In genomic region chr15:80812840-80813239, GRCm38 (mm10) we compare ENCODE assay signal across 17 mouse cellular contexts.
DNase-seq lines count a peak whose midpoint lies in the region; ATAC-seq and TF ChIP-seq lines count a peak whose summit lies in the region.
"Had no signal": no experiment of that assay in that cellular context is flagged by ENCODE, and none has a peak within 500 bp of the region (broad histone marks: within the 10 kb centered on the region; RNA-seq: fewer than 3 reads in every experiment).

No protein-coding gene starts in this region.

- intact Hi-C loops in heart, adult 2 months (cut with DNase I), result no loop called here

- peaks cover 15% of the 10 kb centered on the region for H3K4me1 ChIP-seq in heart, adult 2 months (ENCODE audit: control insufficient read depth, insufficient read depth, low read length)

- no peak for TF ChIP-seq POLR2A in heart, adult 2 months (IDR thresholded peaks at IDR 0.05; ENCODE audit: insufficient read depth, low read depth, low read length)

- TF ChIP-seq CTCF in heart, adult 2 months (IDR thresholded peaks at IDR 0.05), result peak; percentile 21; the same call in 1 of the 2 replicates

- peak; percentile 90 for ATAC-seq in common myeloid progenitor, adult 5-6 weeks (replicated peaks; ENCODE audit: low read depth, poor library complexity, severe bottlenecking)
- peak; percentile 25; the same call in 1 of the 2 replicates for ATAC-seq in megakaryocyte-erythroid progenitor cell, adult 5-6 weeks (replicated peaks; ENCODE audit: low FRiP score, low TSS enrichment, poor library complexity, severe bottlenecking)
- ATAC-seq: midbrain, embryonic 13.5 days had no signal

- H3K36me3 ChIP-seq in heart, adult 2 months (ENCODE audit: control insufficient read depth, insufficient read depth, low read length), result peaks cover 25% of the 10 kb centered on the region
- H3K36me3 ChIP-seq: hindbrain, embryonic 15.5 days; midbrain, embryonic 13.5 days had no signal

- no peak overlapping the region for H3K27ac ChIP-seq in heart, adult 2 months
- H3K27ac ChIP-seq: embryonic facial prominence, embryonic 10.5 days; heart, embryonic 13.5 days; hindbrain, embryonic 15.5 days; midbrain, embryonic 13.5 days had no signal

- no peak for DNase-seq in heart, adult 2 months
- DNase-seq in heart, postnatal 4 days, result no peak
- peak; percentile 90 for DNase-seq in 416B (ENCODE audit: low read depth)
- no peak for DNase-seq in kidney, postnatal 10 days
- DNase-seq in frontal cortex, postnatal 10 days (ENCODE audit: low spot score in 2 of 2), result no peak
- no peak for DNase-seq in kidney, adult 9 months
- DNase-seq: cerebellum, adult 9-11 months; gastrocnemius, postnatal 10 days; kidney, adult 8-10 months; right cerebral cortex, adult 18-20 months; thymus, adult 2 months had no signal

- peaks cover 11% of the 10 kb centered on the region for H3K79me2 ChIP-seq in heart, adult 2 months (replicated peaks; ENCODE audit: control insufficient read depth, insufficient read depth, low read length)

- TF ChIP-seq EP300 in heart, adult 2 months (IDR thresholded peaks at IDR 0.05; ENCODE audit: insufficient read depth, low read depth, low read length), result no peak

- 74% methylated on average over 4 of the region's 4 CpGs for WGBS in heart, adult 2 months

- no peak overlapping the region for H3K4me3 ChIP-seq in heart, adult 2 months
- H3K4me3 ChIP-seq: embryonic facial prominence, embryonic 10.5 days; heart, embryonic 13.5 days; hindbrain, embryonic 15.5 days; midbrain, embryonic 13.5 days had no signal

- no peak overlapping the region for H3K9ac ChIP-seq in heart, adult 2 months (ENCODE audit: low read depth, low read length)
- H3K9ac ChIP-seq: heart, embryonic 13.5 days; hindbrain, embryonic 15.5 days; midbrain, embryonic 13.5 days had no signal

- no peaks in the 10 kb centered on the region for H3K27me3 ChIP-seq in heart, adult 2 months (ENCODE audit: control insufficient read depth, insufficient read depth, low read length)
- H3K27me3 ChIP-seq: heart, embryonic 13.5 days; hindbrain, embryonic 15.5 days; midbrain, embryonic 13.5 days had no signal
